Mouse (Mus musculus) G1E (cell line): Measurements from ENCODE around the gene Stxbp6. TPM values are rescaled to one million over a fixed set of nuclear protein-coding genes. Genes with fewer than 3 reads are reported as not detected.

Experiments used
- ATAC-seq: 2 replicates; pipeline ENCODE4 v1.8.0; 2016; ENCODE audit warnings: mild to moderate bottlenecking; ENCODE audit not compliant: insufficient number of reproducible peaks, poor library complexity, low FRiP score, severe bottlenecking; ENCODE audit errors: extremely low read depth
- DNase-seq: peaks from one replicate; pipeline ENCODE4 v3.0.0; 2012; ENCODE audit warnings: low spot score
- H3K27me3 ChIP-seq: 2 replicates; pipeline ENCODE4 v1.6.1; 2012; ENCODE audit warnings: mild to moderate bottlenecking, low read length, inconsistent platforms; ENCODE audit not compliant: insufficient read depth
- H3K36me3 ChIP-seq: replicated peaks from 2 replicates; pipeline ENCODE3; 2012; ENCODE audit warnings: mild to moderate bottlenecking, inconsistent platforms
- H3K4me1 ChIP-seq: 2 replicates; pipeline ENCODE4 v1.6.1; 2012; ENCODE audit warnings: low read depth, low read length, inconsistent platforms, mixed read lengths; ENCODE audit not compliant: insufficient read depth
- H3K4me3 ChIP-seq: 2 replicates; pipeline ENCODE4 v1.5.1; 2012; ENCODE audit warnings: low read depth, mild to moderate bottlenecking, inconsistent platforms, low read length, moderate library complexity, mixed read lengths
- H3K9me3 ChIP-seq: replicated peaks from 2 replicates; pipeline ENCODE4 v1.6.1; 2012; ENCODE audit warnings: inconsistent platforms
- CTCF ChIP-seq: IDR thresholded peaks from 2 replicates; pipeline ENCODE4 v1.5.1; 2012; ENCODE audit warnings: low read depth, low read length, inconsistent platforms, mixed read lengths
- GATA1 ChIP-seq: IDR thresholded peaks from 2 replicates; pipeline ENCODE4 v1.6.1; 2012; ENCODE audit warnings: borderline replicate concordance, low read length, inconsistent platforms, mixed read lengths
- GATA2 ChIP-seq: IDR thresholded peaks from 2 replicates; pipeline ENCODE4 v1.6.1; 2012; ENCODE audit warnings: low read depth, low read length, inconsistent platforms, borderline replicate concordance
- POLR2AphosphoS5 ChIP-seq: IDR thresholded peaks from 2 replicates; pipeline ENCODE4 v1.6.1; 2012; ENCODE audit warnings: low read depth, low read length, inconsistent platforms; ENCODE audit not compliant: insufficient replicate concordance
- TAL1 ChIP-seq: conservative IDR thresholded peaks from 2 replicates; pipeline ENCODE4 v1.6.1; 2012; ENCODE audit warnings: low read depth, low read length, inconsistent platforms, mixed read lengths
- polyA plus RNA-seq: library from polyadenylated mRNA; stranded (reverse); fragments of >175 nt; gene quantifications from 2 replicates; pipeline ENCODE4 v1.2.3, GENCODE M21; 2012
- total RNA-seq, 2 experiments: library from RNA; stranded (forward) in 1 of 2; stranded (reverse) in 1 of 2; fragments of 200-1000 nt in 1 of 2; fragments of >200 nt in 1 of 2; fragmentation: Nextera tagmentation in 1 of 2; gene quantifications; 2 replicates each; pipeline ENCODE4 v1.2.3; 2014 to 2017

The Stxbp6 gene
- total and polyA plus RNA-seq, 3 experiments, result 0.11 TPM; not detected in 2

DNA sequence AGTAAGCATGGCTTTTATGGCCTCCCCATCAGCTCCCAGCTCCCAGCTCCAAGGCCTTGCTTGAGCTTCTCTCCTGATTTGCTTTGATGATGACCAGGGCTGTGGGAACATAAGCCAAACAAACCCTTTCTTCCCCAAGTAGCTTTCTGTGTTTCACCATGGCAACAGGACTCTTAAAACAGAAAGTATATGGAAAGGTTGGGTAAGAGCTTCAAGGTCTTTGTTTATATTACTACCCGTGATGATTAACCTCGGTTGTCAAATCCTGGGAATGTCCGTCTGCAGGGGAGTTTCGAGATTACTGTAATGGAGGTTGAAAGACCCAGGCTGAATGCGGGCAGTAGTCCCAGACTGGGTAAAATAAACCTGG lies 6.2 kb upstream of the Stxbp6 start:
- no peaks in the 10 kb centered on the region for H3K27me3 ChIP-seq
- H3K4me3 ChIP-seq, result no peak overlapping the region
- peaks cover 9% of the 10 kb centered on the region for H3K9me3 ChIP-seq
- ATAC-seq (no peak), DNase-seq (no peak)
- no peak for TF ChIP-seq GATA2
- TF ChIP-seq TAL1, result no peak
- TF ChIP-seq POLR2AphosphoS5, result no peak
- no peak for TF ChIP-seq GATA1
- TF ChIP-seq CTCF, result no peak
- H3K4me1 ChIP-seq, result no peaks in the 10 kb centered on the region
- H3K36me3 ChIP-seq, result no peaks in the 10 kb centered on the region

DNA sequence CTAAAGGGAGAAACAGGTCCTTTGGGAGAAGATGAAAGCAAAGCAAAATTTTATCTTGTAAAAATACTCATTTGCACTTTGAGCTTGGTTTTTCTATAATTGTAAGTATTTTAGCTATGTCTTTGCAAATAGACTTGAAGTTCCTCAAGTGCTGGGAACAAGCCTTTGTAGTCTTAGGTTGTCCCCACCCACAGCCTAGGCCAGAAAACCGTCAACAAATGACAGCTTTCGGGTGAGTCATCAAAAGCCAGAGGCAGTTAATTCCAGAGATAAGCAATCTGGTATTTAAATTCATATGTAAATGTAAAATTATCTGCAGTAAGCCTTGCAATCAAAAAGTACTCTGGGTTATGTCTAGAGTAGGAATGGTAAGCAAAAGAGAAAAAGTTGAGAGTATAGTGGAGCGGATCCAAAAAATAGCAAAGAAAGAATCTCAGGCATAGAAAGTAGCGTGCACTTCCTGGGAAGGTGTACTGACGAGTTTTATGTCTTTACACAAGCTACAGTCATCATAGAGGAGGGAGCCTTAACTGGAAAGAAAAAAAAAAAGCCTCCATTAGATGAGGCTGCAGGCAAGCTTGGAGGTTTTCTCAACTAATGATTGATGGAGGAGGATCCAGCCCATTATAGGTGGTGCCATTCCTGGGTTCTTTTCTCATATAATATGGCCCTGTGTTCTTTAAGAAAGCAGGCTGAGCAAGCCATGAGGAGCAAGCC lies 5.7 kb upstream of the Stxbp6 start:
- TF ChIP-seq POLR2AphosphoS5 (no peak), GATA1 (no peak), TAL1 (no peak), CTCF (no peak), GATA2 (no peak)
- Histone ChIP-seq H3K27me3 (no peaks in the 10 kb centered on the region), H3K4me1 (no peaks in the 10 kb centered on the region), H3K4me3 (no peak overlapping the region), H3K36me3 (no peaks in the 10 kb centered on the region), H3K9me3 (peaks cover 12% of the 10 kb centered on the region)
- DNase-seq (no peak), ATAC-seq (no peak)

DNA sequence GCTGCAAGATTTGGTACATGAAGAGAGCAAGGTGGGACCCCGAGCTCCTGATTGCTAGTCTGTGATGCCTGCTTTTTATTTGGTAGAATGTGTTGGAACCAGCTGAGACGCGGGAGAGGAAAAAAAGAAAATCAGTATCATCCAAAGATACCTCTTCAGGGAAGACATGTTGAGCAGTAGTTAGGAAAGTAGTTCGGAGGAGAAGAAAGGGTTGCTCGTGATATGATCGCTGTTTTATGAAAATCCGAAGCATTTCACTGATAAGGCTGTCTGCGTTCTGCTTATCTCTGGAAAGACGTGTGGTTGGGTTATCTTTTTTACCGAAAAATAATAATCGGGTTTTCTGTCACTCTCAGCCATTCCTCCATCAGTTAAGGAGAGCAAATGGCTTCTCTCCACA lies 1.1 kb upstream of the Stxbp6 start:
- no peak overlapping the region for H3K4me3 ChIP-seq
- peaks cover 40% of the 10 kb centered on the region for H3K9me3 ChIP-seq
- TF ChIP-seq POLR2AphosphoS5 (no peak), GATA2 (no peak), GATA1 (no peak), TAL1 (no peak), CTCF (no peak)

DNA sequence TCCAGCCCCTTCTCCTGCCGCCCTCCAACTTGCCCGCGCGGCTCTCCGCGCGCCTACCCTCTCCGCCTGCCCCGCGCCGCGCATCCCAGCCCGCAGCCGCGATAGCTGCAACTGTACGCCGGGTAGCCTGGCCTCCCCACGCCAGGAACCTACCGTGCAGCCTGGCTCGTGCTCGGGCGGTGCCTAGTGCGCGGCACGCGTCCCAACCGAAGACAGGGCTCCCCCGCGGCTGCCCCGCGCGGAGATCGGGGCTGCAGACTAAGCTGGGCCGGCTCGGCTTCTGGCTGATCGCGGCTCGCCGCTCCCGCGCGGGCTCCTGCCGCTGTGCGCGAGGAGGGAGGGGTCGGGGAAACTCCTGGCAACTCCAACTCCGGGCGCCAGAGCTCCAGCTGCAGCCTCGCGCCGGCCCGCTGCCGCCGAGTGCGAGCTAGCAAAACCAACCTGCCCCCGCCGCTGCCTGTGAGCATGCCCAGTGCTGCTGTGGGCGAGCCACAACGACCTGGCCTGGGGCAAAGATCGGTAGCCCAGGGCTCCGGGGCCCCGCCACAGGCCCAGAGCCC lies 387 bp downstream of the Stxbp6 start:
- ATAC-seq (no peak), DNase-seq (no peak)
- Histone ChIP-seq H3K36me3 (no peaks in the 10 kb centered on the region), H3K4me1 (no peaks in the 10 kb centered on the region), H3K4me3 (peak overlapping the region; percentile 51; the same call in 1 of the 2 replicates), H3K9me3 (peaks cover 48% of the 10 kb centered on the region), H3K27me3 (no peaks in the 10 kb centered on the region)
- no peak for TF ChIP-seq POLR2AphosphoS5
- TF ChIP-seq GATA2, result no peak
- no peak for TF ChIP-seq CTCF
- no peak for TF ChIP-seq GATA1
- no peak for TF ChIP-seq TAL1

More for the DNA sequence above, 1.1 kb upstream of the Stxbp6 start:
- DNase-seq, result no peak
- H3K27me3 ChIP-seq, result no peaks in the 10 kb centered on the region
- ATAC-seq, result no peak
- no peaks in the 10 kb centered on the region for H3K4me1 ChIP-seq
- H3K36me3 ChIP-seq, result no peaks in the 10 kb centered on the region

- Histone ChIP-seq H3K27me3 (no peaks in the 10 kb centered on the region), H3K4me3 (peak overlapping the region; percentile 51; the same call in 1 of the 2 replicates), H3K4me1 (no peaks in the 10 kb centered on the region), H3K36me3 (no peaks in the 10 kb centered on the region), H3K9me3 (peaks cover 52% of the 10 kb centered on the region)
- DNase-seq (no peak), ATAC-seq (no peak)
- TF ChIP-seq POLR2AphosphoS5, result no peak
- no peak for TF ChIP-seq TAL1
- TF ChIP-seq GATA2, result no peak
- TF ChIP-seq GATA1, result no peak
- TF ChIP-seq CTCF, result no peak
These were observed 1.0 kb downstream of the Stxbp6 start for GRCm38 (mm10) chr12:45073331-45074041.

GRCm38 (mm10) chr12:45072185-45072584 lies 2.3 kb downstream of the Stxbp6 start:
- peaks cover 57% of the 10 kb centered on the region for H3K9me3 ChIP-seq
- no peak for DNase-seq
- ATAC-seq, result no peak
- H3K4me1 ChIP-seq, result no peaks in the 10 kb centered on the region
- no peaks in the 10 kb centered on the region for H3K27me3 ChIP-seq
- no peak for TF ChIP-seq POLR2AphosphoS5
- no peak for TF ChIP-seq TAL1
- no peak for TF ChIP-seq GATA1
- no peak for TF ChIP-seq GATA2
- no peak for TF ChIP-seq CTCF
- no peaks in the 10 kb centered on the region for H3K36me3 ChIP-seq
- no peak overlapping the region for H3K4me3 ChIP-seq
